ENCODE assay signal across 21 mouse cellular contexts in genomic region chr9:45401851-45402250, GRCm38 (mm10). TPM values are rescaled to one million over a fixed set of nuclear protein-coding genes. Genes with fewer than 3 reads are reported as not detected.
A peak's percentile ranks its signal among the peaks of the same experiment; 100 is the strongest.
DNase-seq lines count a peak whose midpoint lies in the region; ATAC-seq and TF ChIP-seq lines count a peak whose summit lies in the region.
"Had no signal": no experiment of that assay in that cellular context is flagged by ENCODE, and none has a peak within 500 bp of the region (broad histone marks: within the 10 kb centered on the region; RNA-seq: fewer than 3 reads in every experiment).

No protein-coding gene starts in this region.

- no peak for TF ChIP-seq CTCF in kidney, adult 2 months (conservative IDR thresholded peaks at IDR 0.05; ENCODE audit: insufficient read depth, insufficient read length, low read depth, low read length)
- no peak for TF ChIP-seq CTCF in kidney, postnatal 0 days (IDR thresholded peaks at IDR 0.05; ENCODE audit: low read depth)

- no peak for TF ChIP-seq POLR2A in kidney, adult 2 months (IDR thresholded peaks at IDR 0.05; ENCODE audit: low read depth, low read length)

- peak overlapping the region; percentile 48; the same call in 1 of the 2 replicates for H3K4me3 ChIP-seq in kidney, adult 2 months (ENCODE audit: insufficient read depth, low read depth, low read length)
- no peak overlapping the region for H3K4me3 ChIP-seq in kidney, embryonic 14.5 days (ENCODE audit: low read length)
- no peak overlapping the region for H3K4me3 ChIP-seq in kidney, postnatal 0 days (replicated peaks; ENCODE audit: low read depth, low read length)
- H3K4me3 ChIP-seq: embryonic facial prominence, embryonic 10.5 days; forebrain, embryonic 13.5 days; heart, embryonic 13.5 days; hindbrain, embryonic 12.5 days had no signal

- no peak for ATAC-seq in kidney, embryonic 14.5 days (ENCODE audit: low FRiP score, low TSS enrichment)
- ATAC-seq in kidney, postnatal 0 days (replicated peaks; ENCODE audit: low FRiP score, low read depth): 0 out of 2 replicates have a peak, but pooled peaks have one; percentile 4
- ATAC-seq: forebrain, embryonic 13.5 days; forebrain, postnatal 0 days had no signal

- H3K4me1 ChIP-seq in kidney, adult 2 months (ENCODE audit: control insufficient read depth, insufficient read depth, low read length): peaks cover 4% of the 10 kb centered on the region; the same call in 1 of the 2 replicates
- no peaks in the 10 kb centered on the region for H3K4me1 ChIP-seq in kidney, embryonic 14.5 days (ENCODE audit: control insufficient read depth, insufficient read depth, low read length)
- H3K4me1 ChIP-seq in kidney, postnatal 0 days (replicated peaks; ENCODE audit: insufficient read depth, low read length): no peaks in the 10 kb centered on the region
- H3K4me1 ChIP-seq: forebrain, embryonic 13.5 days; heart, embryonic 13.5 days; hindbrain, embryonic 12.5 days had no signal

- peak; percentile 78 for DNase-seq in kidney, adult 2 months
- peak; percentile 48 for DNase-seq in ZHBTc4 (ENCODE audit: low read depth, low spot score)
- peak; percentile 37 for DNase-seq in kidney, postnatal 0 days (ENCODE audit: low spot score)
- peak; percentile 61 to 67 for DNase-seq in kidney, postnatal 36 days
- DNase-seq in thymus, postnatal 10 days (ENCODE audit: low spot score in 2 of 2): no peak
- no peak for DNase-seq in heart, postnatal 14 days
- DNase-seq: adrenal gland, adult 8-10 months; adrenal gland, postnatal 36 days; cerebellum, adult 2 months; cerebellum, postnatal 10 days; forebrain, postnatal 0 days; gastrocnemius, postnatal 14 days; heart, postnatal 4 days had no signal

- WGBS in kidney, adult 2 months: 49% methylated on average over 4 of the region's 4 CpGs
- WGBS in kidney, embryonic 14.5 days: 43% methylated on average over 4 of the region's 4 CpGs
- 27% methylated on average over 4 of the region's 4 CpGs for WGBS in kidney, postnatal 0 days

- H3K9ac ChIP-seq in kidney, embryonic 14.5 days (ENCODE audit: low read depth, low read length): no peak overlapping the region
- no peak overlapping the region for H3K9ac ChIP-seq in kidney, postnatal 0 days (ENCODE audit: low read depth, low read length)
- H3K9ac ChIP-seq: forebrain, embryonic 13.5 days; forebrain, postnatal 0 days; heart, embryonic 13.5 days; hindbrain, embryonic 12.5 days had no signal

- H3K27me3 ChIP-seq in kidney, adult 2 months (replicated peaks; ENCODE audit: control insufficient read depth, insufficient read depth, low read length): no peaks in the 10 kb centered on the region
- no peaks in the 10 kb centered on the region for H3K27me3 ChIP-seq in kidney, embryonic 14.5 days (ENCODE audit: control insufficient read depth, insufficient read depth, low read length)
- H3K27me3 ChIP-seq in kidney, postnatal 0 days (ENCODE audit: insufficient read depth, low read length): no peaks in the 10 kb centered on the region
- H3K27me3 ChIP-seq: forebrain, embryonic 13.5 days had no signal

- peak overlapping the region; percentile 83 for H3K27ac ChIP-seq in kidney, adult 2 months (ENCODE audit: insufficient read depth, low read depth, low read length)
- H3K27ac ChIP-seq in kidney, embryonic 14.5 days (ENCODE audit: low read depth, low read length): no peak overlapping the region
- H3K27ac ChIP-seq in kidney, postnatal 0 days: peak overlapping the region; percentile 62
- H3K27ac ChIP-seq: embryonic facial prominence, embryonic 10.5 days; forebrain, embryonic 13.5 days; heart, embryonic 13.5 days; hindbrain, embryonic 12.5 days had no signal

- no peaks in the 10 kb centered on the region for H3K36me3 ChIP-seq in kidney, adult 2 months (ENCODE audit: control insufficient read depth, insufficient read depth, low read length)
- no peaks in the 10 kb centered on the region for H3K36me3 ChIP-seq in kidney, embryonic 14.5 days (ENCODE audit: control insufficient read depth, insufficient read depth, low read length)
- no peaks in the 10 kb centered on the region for H3K36me3 ChIP-seq in kidney, postnatal 0 days (ENCODE audit: insufficient read depth, low read length)
- H3K36me3 ChIP-seq: embryonic facial prominence, embryonic 10.5 days; heart, embryonic 13.5 days; hindbrain, embryonic 12.5 days had no signal

- intact Hi-C loops in heart, postnatal 14 days (cut with DNase I): no loop called here

- no peaks in the 10 kb centered on the region for H3K9me3 ChIP-seq in kidney, embryonic 14.5 days (ENCODE audit: control insufficient read depth, low read length)
- H3K9me3 ChIP-seq in kidney, postnatal 0 days (replicated peaks; ENCODE audit: low read length): no peaks in the 10 kb centered on the region
- H3K9me3 ChIP-seq: embryonic facial prominence, embryonic 10.5 days; forebrain, embryonic 13.5 days; heart, embryonic 13.5 days; hindbrain, embryonic 12.5 days had no signal

- no peak overlapping the region for H3K4me2 ChIP-seq in kidney, embryonic 14.5 days (replicated peaks; ENCODE audit: low read depth, low read length)
- no peak overlapping the region for H3K4me2 ChIP-seq in kidney, postnatal 0 days (ENCODE audit: low read length)
- H3K4me2 ChIP-seq: forebrain, embryonic 13.5 days; heart, embryonic 13.5 days; hindbrain, embryonic 12.5 days had no signal

RNA-seq across cellular contexts. Expression of gene Fxyd2, which starts 2.4 kb away (rescaled TPM):
- 8,481 and 8,923 TPM in 2 replicates for polyA plus RNA-seq in kidney, adult 2 months (2012; rRNA removed)
- polyA plus RNA-seq in kidney, embryonic 14.5 days (2014; fragmentation: Nextera tagmentation; extraction: Ambion mirVana): 137 and 153 TPM in 2 replicates
- polyA plus RNA-seq in kidney, postnatal 0 days (2015; fragmentation: Nextera tagmentation; extraction: Ambion mirVana): 2,817 and 2,959 TPM in 2 replicates
- 1 to 10 TPM; 1.5 to 2.3 TPM for total RNA-seq in heart, postnatal 14 days (2021)
- total RNA-seq: CH12.LX had no signal

RNA-seq across cellular contexts. Expression of gene Dscaml1, which starts 24.6 kb away (rescaled TPM):
- polyA plus RNA-seq in kidney, adult 2 months (2012; rRNA removed): 0.43 and 0.80 TPM in 2 replicates
- 0.14 and 0.23 TPM in 2 replicates for polyA plus RNA-seq in kidney, embryonic 14.5 days (2014; fragmentation: Nextera tagmentation; extraction: Ambion mirVana)
- 0.09 and 0.24 TPM in 2 replicates for polyA plus RNA-seq in kidney, postnatal 0 days (2015; fragmentation: Nextera tagmentation; extraction: Ambion mirVana)
- not detected for total RNA-seq in heart, postnatal 14 days (2021)
- total RNA-seq: CH12.LX; gastrocnemius, adult 18-20 months; granulocyte monocyte progenitor cell, adult 5-6 weeks; heart, postnatal 4 days had no signal

RNA-seq across cellular contexts. Expression of gene Fxyd6, which starts 31.9 kb away (rescaled TPM):
- 16.3 and 20.3 TPM in 2 replicates for polyA plus RNA-seq in kidney, adult 2 months (2012; rRNA removed)
- 139 and 156 TPM in 2 replicates for polyA plus RNA-seq in kidney, embryonic 14.5 days (2014; fragmentation: Nextera tagmentation; extraction: Ambion mirVana)
- 141 and 147 TPM in 2 replicates for polyA plus RNA-seq in kidney, postnatal 0 days (2015; fragmentation: Nextera tagmentation; extraction: Ambion mirVana)
- 10 to 100 TPM; 18.2 to 20.9 TPM for total RNA-seq in heart, postnatal 14 days (2021)
- total RNA-seq: granulocyte monocyte progenitor cell, adult 5-6 weeks had no signal

Comparison
In these comparisons a context has a peak if more than half of its experiments do, and no peak if none do; other contexts are left out.
1. RNA of gene Fxyd2, which starts 2.4 kb away (polyA plus RNA-seq): 8,481 to 8,923 TPM in kidney, adult 2 months and 2,817 to 2,959 TPM in kidney, postnatal 0 days; 137 to 153 TPM in kidney, embryonic 14.5 days; every median in the first group is over 10 times any median in the second.
2. DNase-seq: peak in kidney, adult 2 months (single experiment), ZHBTc4 (single experiment), kidney, postnatal 0 days (single experiment) and kidney, postnatal 36 days (2 of 2); none in thymus, postnatal 10 days (0 of 2) and heart, postnatal 14 days (0 of 2).